Mouse (Mus musculus) liver, postnatal 0 days (tissue): ENCODE results near the gene Gulp1. TPM values are rescaled to one million over a fixed set of nuclear protein-coding genes. Genes with fewer than 3 reads are reported as not detected.
A peak's percentile ranks its signal among the peaks of the same experiment; 100 is the strongest.

ENCODE experiments used
- ATAC-seq: fragments of 200-750 bp; cut with Nextera tagmentation; 2 replicates; pipeline ENCODE4 v1.8.0; 2017; ENCODE audit warnings: mild to moderate bottlenecking, moderate library complexity
- DNase-seq: peaks from one replicate; pipeline ENCODE4 v3.0.0-alpha.2; 2016
- H3K27ac ChIP-seq: fragments of 300-500 bp; sonication (generic); 2 replicates; pipeline ENCODE4 v1.5.1; 2014; ENCODE audit warnings: antibody characterized with exemption, moderate library complexity, mild to moderate bottlenecking, low read depth
- H3K27me3 ChIP-seq: fragments of 300-500 bp; sonication (generic); 2 replicates; pipeline ENCODE4 v1.6.1; 2014; ENCODE audit warnings: low read length, control low read depth, mixed read lengths; ENCODE audit not compliant: insufficient read depth
- H3K36me3 ChIP-seq: fragments of 300-500 bp; sonication (generic); replicated peaks from 2 replicates; pipeline ENCODE4 v1.6.1; 2014; ENCODE audit warnings: mild to moderate bottlenecking, control low read depth, low read length, moderate library complexity, mixed read lengths; ENCODE audit not compliant: insufficient read depth
- H3K4me1 ChIP-seq: fragments of 300-500 bp; sonication (generic); 2 replicates; pipeline ENCODE4 v1.6.1; 2014; ENCODE audit warnings: antibody characterized with exemption, mild to moderate bottlenecking, control low read depth; ENCODE audit not compliant: insufficient read depth
- H3K4me2 ChIP-seq: fragments of 300-500 bp; sonication (generic); 2 replicates; pipeline ENCODE4 v1.6.1; 2014; ENCODE audit warnings: low read depth, mild to moderate bottlenecking, low read length, moderate library complexity, mixed read lengths
- H3K4me3 ChIP-seq: fragments of 300-500 bp; sonication (generic); 2 replicates; pipeline ENCODE4 v1.5.1; 2014; ENCODE audit warnings: low read depth, low read length
- H3K9ac ChIP-seq: fragments of 300-500 bp; sonication (generic); replicated peaks from 2 replicates; pipeline ENCODE4 v1.6.1; 2014; ENCODE audit warnings: mild to moderate bottlenecking, moderate library complexity
- H3K9me3 ChIP-seq: fragments of 300-500 bp; sonication (generic); 2 replicates; pipeline ENCODE4 v1.6.1; 2016; ENCODE audit warnings: mild to moderate bottlenecking, control low read depth, low read length, mixed read lengths
- CTCF ChIP-seq: sonication (generic); IDR thresholded peaks from 2 replicates; pipeline ENCODE4 v1.5.1; 2016; ENCODE audit warnings: antibody characterized with exemption, low read depth
- EP300 ChIP-seq: IDR thresholded peaks from 2 replicates; pipeline ENCODE4 v1.6.1; 2016; ENCODE audit warnings: antibody characterized with exemption, low read depth, mild to moderate bottlenecking
- WGBS: fragments of 180-500 bp; shearing (Covaris S2); extraction: QIAGEN DNeasy Blood & Tissue Kit; methylation state at CpG from one replicate; pipeline ENCODE4 v1.1.7; 2014; ENCODE audit not compliant: insufficient replicate concordance; 5-methylcytosine and 5-hydroxymethylcytosine counted together
- polyA plus RNA-seq: library from polyadenylated mRNA; unstranded; fragments of >200 nt; fragmentation: Nextera tagmentation; extraction: Ambion mirVana; gene quantifications from 2 replicates; pipeline ENCODE4 v1.2.1, GENCODE M21; 2015

The Gulp1 gene
- polyA plus RNA-seq: 0.46 and 0.51 TPM in 2 replicates

- peak within 1 kb of the TSS; percentile 51 for H3K4me3 ChIP-seq
- TF ChIP-seq EP300 (no peak), CTCF (peak; percentile 55)
- H3K27ac ChIP-seq: 0 out of 2 replicates have a peak within 1 kb of the TSS, but pooled peaks have one; percentile 18
- peak; percentile 41 for DNase-seq
- peak within 1 kb of the TSS; percentile 79 for H3K4me2 ChIP-seq
- H3K9ac ChIP-seq: peak within 1 kb of the TSS; percentile 22; the same call in 1 of the 2 replicates
- under 1% methylated on average over 55 of the region's 55 CpGs for WGBS
- no peaks in the 10 kb centered on the region for H3K36me3 ChIP-seq
- H3K9me3 ChIP-seq: no peaks in the 10 kb centered on the region
- H3K4me1 ChIP-seq: peaks cover 2% of the 10 kb centered on the region; the same call in 1 of the 2 replicates
- peaks cover 4% of the 10 kb centered on the region; the same call in 1 of the 2 replicates for H3K27me3 ChIP-seq
- 0 out of 2 replicates have a peak, but pooled peaks have one; percentile 13 for ATAC-seq
Observed at GRCm38 (mm10) chr1:44551461-44552370, at the start of gene Gulp1. Gulp1 (plus strand) TSS chr1:44551511.

DNA sequence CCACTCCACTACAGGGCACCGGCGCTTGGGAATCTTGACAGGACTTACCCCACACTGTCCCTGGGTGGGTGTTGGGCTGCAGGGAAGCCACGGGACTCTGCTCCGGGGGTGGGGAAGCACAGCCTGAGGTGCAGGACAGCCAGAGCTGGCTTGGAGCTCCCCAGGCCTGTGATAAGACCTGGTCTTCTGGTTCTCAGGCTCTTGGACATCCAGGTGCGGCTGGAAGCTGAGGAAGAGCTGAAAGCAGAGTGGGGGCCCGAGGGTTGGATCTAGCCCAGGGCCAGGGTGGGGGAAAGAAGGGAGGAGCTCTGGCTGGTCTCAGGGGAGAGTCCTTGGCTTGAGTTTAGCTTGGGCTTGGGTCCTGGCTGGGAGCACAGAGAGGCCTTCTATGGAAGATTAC, 1.1 kb upstream of the Gulp1 start:
- Histone ChIP-seq H3K9ac (no peak overlapping the region), H3K27ac (no peak overlapping the region), H3K4me2 (no peak overlapping the region), H3K4me1 (peaks cover 2% of the 10 kb centered on the region; the same call in 1 of the 2 replicates), H3K36me3 (no peaks in the 10 kb centered on the region), H3K4me3 (no peak overlapping the region), H3K27me3 (peaks cover 4% of the 10 kb centered on the region; the same call in 1 of the 2 replicates), H3K9me3 (no peaks in the 10 kb centered on the region)
- no peak for TF ChIP-seq EP300
- no peak for TF ChIP-seq CTCF
- WGBS: 70% methylated on average over 6 of the region's 6 CpGs
- DNase-seq: no peak
- ATAC-seq: no peak

DNA sequence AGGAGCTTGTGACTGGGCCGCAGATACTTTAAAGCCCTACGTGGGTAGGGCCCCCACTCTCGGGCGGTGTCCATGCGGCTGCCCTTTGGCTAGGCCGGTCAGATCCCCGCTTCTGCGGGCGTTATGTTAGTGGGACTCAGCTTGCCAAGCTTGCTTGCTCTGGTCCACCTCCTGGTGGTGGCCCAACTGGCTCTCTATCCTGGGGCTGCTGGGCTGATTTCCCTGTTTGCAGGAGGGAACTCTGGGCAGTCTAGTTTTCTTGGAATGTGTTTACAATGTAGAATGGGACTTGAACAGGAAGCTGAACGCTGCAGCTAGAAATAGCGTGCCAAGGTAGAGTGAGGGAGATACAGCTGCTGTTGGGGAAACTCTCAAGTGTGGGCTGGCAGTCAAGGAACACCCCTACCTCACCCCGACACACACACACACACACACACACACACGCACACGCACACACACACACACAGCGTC, 1.1 kb downstream of the Gulp1 start:
- 0 out of 2 replicates have a peak, but pooled peaks have one; percentile 12 for ATAC-seq

GRCm38 (mm10) chr1:44553166-44553898, 2.0 kb downstream of the Gulp1 start:
- ATAC-seq (no peak), DNase-seq (no peak)
- H3K4me1 ChIP-seq: peaks cover 2% of the 10 kb centered on the region; the same call in 1 of the 2 replicates
- H3K9me3 ChIP-seq: no peaks in the 10 kb centered on the region
- no peaks in the 10 kb centered on the region for H3K36me3 ChIP-seq
- H3K9ac ChIP-seq: no peak overlapping the region
- peaks cover 4% of the 10 kb centered on the region; the same call in 1 of the 2 replicates for H3K27me3 ChIP-seq
- H3K27ac ChIP-seq: no peak overlapping the region
- H3K4me3 ChIP-seq: no peak overlapping the region
- TF ChIP-seq EP300 (no peak), CTCF (no peak)
- 71% methylated on average over 6 of the region's 6 CpGs for WGBS
- no peak overlapping the region for H3K4me2 ChIP-seq

More for the DNA sequence above, 1.1 kb downstream of the Gulp1 start:
- no peak for TF ChIP-seq EP300
- peak; percentile 19; the same call in 1 of the 2 replicates for TF ChIP-seq CTCF
- H3K9me3 ChIP-seq: no peaks in the 10 kb centered on the region
- 0 out of 2 replicates have a peak overlapping the region, but pooled peaks have one; percentile 18 for H3K27ac ChIP-seq
- H3K36me3 ChIP-seq: no peaks in the 10 kb centered on the region
- peaks cover 2% of the 10 kb centered on the region; the same call in 1 of the 2 replicates for H3K4me1 ChIP-seq
- WGBS: 13% methylated on average over 15 of the region's 15 CpGs
- peaks cover 4% of the 10 kb centered on the region; the same call in 1 of the 2 replicates for H3K27me3 ChIP-seq
- H3K4me2 ChIP-seq: peak overlapping the region; percentile 79
- peak overlapping the region; percentile 51 for H3K4me3 ChIP-seq
- peak overlapping the region; percentile 22; the same call in 1 of the 2 replicates for H3K9ac ChIP-seq
- DNase-seq: peak; percentile 19

DNA sequence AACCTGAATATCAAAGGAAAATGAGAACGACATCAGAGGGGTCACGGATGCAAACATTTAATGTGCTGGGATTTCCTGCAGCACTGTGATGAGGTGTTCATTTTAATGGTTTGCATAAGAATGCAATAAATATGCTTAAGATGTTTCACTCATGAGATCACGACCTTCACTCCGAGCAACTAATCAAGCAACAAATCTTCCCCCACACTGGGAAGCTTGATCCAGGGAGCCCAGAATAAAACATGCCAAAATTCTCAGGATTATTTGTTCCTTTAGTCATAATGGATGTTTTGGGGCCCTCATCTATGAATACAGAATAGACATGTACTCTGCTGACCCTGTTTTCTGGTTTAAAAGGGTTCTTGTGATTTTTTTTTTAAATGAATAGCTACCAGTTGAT, 16.1 kb downstream of the Gulp1 start:
- no peaks in the 10 kb centered on the region for H3K4me1 ChIP-seq
- no peak for ATAC-seq

More for the DNA sequence above, 16.1 kb downstream of the Gulp1 start:
- no peak for TF ChIP-seq CTCF
- TF ChIP-seq EP300: no peak
- Histone ChIP-seq H3K27ac (no peak overlapping the region), H3K9me3 (no peaks in the 10 kb centered on the region), H3K4me2 (no peak overlapping the region), H3K36me3 (no peaks in the 10 kb centered on the region), H3K9ac (no peak overlapping the region), H3K27me3 (no peaks in the 10 kb centered on the region), H3K4me3 (no peak overlapping the region)
- no peak for DNase-seq
- 80% methylated on average over 4 of the region's 4 CpGs for WGBS
